Mouse (Mus musculus): Measurements from ENCODE around the gene Pde4d. TPM values are rescaled to one million over a fixed set of nuclear protein-coding genes. Genes with fewer than 3 reads are reported as not detected.

Gene Pde4d
- polyA plus RNA-seq, 1 experiment from 2014 or later: 13.0 TPM

- Histone ChIP-seq H3K4me2 (replicated peaks; ENCODE audit: low read depth) (peak overlapping the region; percentile 61), H3K27me3 (ENCODE audit: control insufficient read depth, insufficient read depth, low read length) (no peaks in the 10 kb centered on the region), H3K9ac (ENCODE audit: low read length) (peak overlapping the region; percentile 55), H3K9me3 (ENCODE audit: control insufficient read depth, low read length) (no peaks in the 10 kb centered on the region), H3K4me3 (ENCODE audit: low read depth, low read length) (peak overlapping the region; percentile 33), H3K4me1 (replicated peaks; ENCODE audit: control insufficient read depth, insufficient read depth) (peaks cover 4% of the 10 kb centered on the region; the same call in 1 of the 2 replicates), H3K27ac (replicated peaks) (peak overlapping the region; percentile 82), H3K36me3 (ENCODE audit: control insufficient read depth, insufficient read depth, low read length) (no peaks in the 10 kb centered on the region)
- ATAC-seq (ENCODE audit: low FRiP score, low TSS enrichment): peak; percentile 94
- WGBS: 0% methylated on average over 15 of the region's 15 CpGs
- peak; percentile 91 for DNase-seq (ENCODE audit: low spot score)
- TF ChIP-seq CTCF (IDR thresholded peaks at IDR 0.05; ENCODE audit: low read depth) (no peak; the same call in 1 of the 2 replicates), EP300 (optimal IDR thresholded peaks at IDR 0.05) (no peak)
Observed at GRCm38 (mm10) chr13:109822413-109823298, 1372.9 kb downstream of the Pde4d start.

GRCm38 (mm10) chr13:109823307-109824031 lies 1373.7 kb downstream of the Pde4d start:
- Histone ChIP-seq H3K9me3 (ENCODE audit: control insufficient read depth, low read length) (no peaks in the 10 kb centered on the region), H3K36me3 (ENCODE audit: control insufficient read depth, insufficient read depth, low read length) (no peaks in the 10 kb centered on the region), H3K27me3 (ENCODE audit: control insufficient read depth, insufficient read depth, low read length) (no peaks in the 10 kb centered on the region), H3K4me2 (replicated peaks; ENCODE audit: low read depth) (peak overlapping the region; percentile 28; the same call in 1 of the 2 replicates), H3K4me1 (replicated peaks; ENCODE audit: control insufficient read depth, insufficient read depth) (peaks cover 4% of the 10 kb centered on the region; the same call in 1 of the 2 replicates), H3K27ac (replicated peaks) (no peak overlapping the region), H3K9ac (ENCODE audit: low read length) (no peak overlapping the region), H3K4me3 (ENCODE audit: low read depth, low read length) (no peak overlapping the region)
- TF ChIP-seq CTCF (IDR thresholded peaks at IDR 0.05; ENCODE audit: low read depth): no peak
- no peak for TF ChIP-seq EP300 (optimal IDR thresholded peaks at IDR 0.05)
- WGBS: 14% methylated on average over 11 of the region's 11 CpGs
- DNase-seq (ENCODE audit: low spot score) (no peak), ATAC-seq (ENCODE audit: low FRiP score, low TSS enrichment) (no peak)

- Histone ChIP-seq H3K27ac (replicated peaks) (no peak overlapping the region), H3K27me3 (ENCODE audit: control insufficient read depth, insufficient read depth, low read length) (no peaks in the 10 kb centered on the region), H3K4me3 (ENCODE audit: low read depth, low read length) (no peak overlapping the region), H3K9me3 (ENCODE audit: control insufficient read depth, low read length) (no peaks in the 10 kb centered on the region), H3K4me2 (replicated peaks; ENCODE audit: low read depth) (no peak overlapping the region), H3K9ac (ENCODE audit: low read length) (no peak overlapping the region), H3K36me3 (ENCODE audit: control insufficient read depth, insufficient read depth, low read length) (no peaks in the 10 kb centered on the region), H3K4me1 (replicated peaks; ENCODE audit: control insufficient read depth, insufficient read depth) (peaks cover 4% of the 10 kb centered on the region; the same call in 1 of the 2 replicates)
- DNase-seq (ENCODE audit: low spot score) (no peak), ATAC-seq (ENCODE audit: low FRiP score, low TSS enrichment) (no peak)
- 92% methylated on average over 6 of the region's 6 CpGs for WGBS
- no peak for TF ChIP-seq CTCF (IDR thresholded peaks at IDR 0.05; ENCODE audit: low read depth)
- no peak for TF ChIP-seq EP300 (optimal IDR thresholded peaks at IDR 0.05)
Observed at GRCm38 (mm10) chr13:109825891-109826290, 1376.1 kb downstream of the Pde4d start.

GRCm38 (mm10) chr13:109827341-109827740 lies 1377.6 kb downstream of the Pde4d start:
- Histone ChIP-seq H3K9ac (ENCODE audit: low read length) (no peak overlapping the region), H3K4me3 (ENCODE audit: low read depth, low read length) (no peak overlapping the region), H3K4me2 (replicated peaks; ENCODE audit: low read depth) (no peak overlapping the region), H3K9me3 (ENCODE audit: control insufficient read depth, low read length) (no peaks in the 10 kb centered on the region), H3K27ac (replicated peaks) (no peak overlapping the region), H3K36me3 (ENCODE audit: control insufficient read depth, insufficient read depth, low read length) (no peaks in the 10 kb centered on the region), H3K27me3 (ENCODE audit: control insufficient read depth, insufficient read depth, low read length) (no peaks in the 10 kb centered on the region), H3K4me1 (replicated peaks; ENCODE audit: control insufficient read depth, insufficient read depth) (no peaks in the 10 kb centered on the region)
- ATAC-seq (ENCODE audit: low FRiP score, low TSS enrichment) (no peak), DNase-seq (ENCODE audit: low spot score) (no peak)
- whole genome bisulfite sequencing: 59% methylated on average over 6 of the region's 6 CpGs
- TF ChIP-seq CTCF (IDR thresholded peaks at IDR 0.05; ENCODE audit: low read depth) (no peak), EP300 (optimal IDR thresholded peaks at IDR 0.05) (no peak)

- DNase-seq (ENCODE audit: low spot score): no peak
- H3K4me2 ChIP-seq (replicated peaks; ENCODE audit: low read depth): no peak overlapping the region
- H3K27ac ChIP-seq (replicated peaks): no peak overlapping the region
- no peaks in the 10 kb centered on the region for H3K27me3 ChIP-seq (ENCODE audit: control insufficient read depth, insufficient read depth, low read length)
- no peaks in the 10 kb centered on the region for H3K36me3 ChIP-seq (ENCODE audit: control insufficient read depth, insufficient read depth, low read length)
- no peak overlapping the region for H3K4me3 ChIP-seq (ENCODE audit: low read depth, low read length)
- ATAC-seq (ENCODE audit: low FRiP score, low TSS enrichment): no peak
- WGBS: 71% methylated on average over 3 of the region's 3 CpGs
- no peaks in the 10 kb centered on the region for H3K9me3 ChIP-seq (ENCODE audit: control insufficient read depth, low read length)
- no peak for TF ChIP-seq CTCF (IDR thresholded peaks at IDR 0.05; ENCODE audit: low read depth)
- no peak for TF ChIP-seq EP300 (optimal IDR thresholded peaks at IDR 0.05)
- H3K9ac ChIP-seq (ENCODE audit: low read length): no peak overlapping the region
- H3K4me1 ChIP-seq (replicated peaks; ENCODE audit: control insufficient read depth, insufficient read depth): no peaks in the 10 kb centered on the region
Observed at GRCm38 (mm10) chr13:109827909-109828308, 1378.2 kb downstream of the Pde4d start.

All from stomach, postnatal 0 days (tissue).